ENCODE assay signal across 9 mouse cellular contexts in genomic region chr5:34326249-34326691, GRCm38 (mm10). TPM values are rescaled to one million over a fixed set of nuclear protein-coding genes. Genes with fewer than 3 reads are reported as not detected.
DNase-seq lines count a peak whose midpoint lies in the region; ATAC-seq lines count a peak whose summit lies in the region.
"Had no signal": no experiment of that assay in that cellular context is flagged by ENCODE, and none has a peak within 500 bp of the region (broad histone marks: within the 10 kb centered on the region; RNA-seq: fewer than 3 reads in every experiment).

No protein-coding gene starts in this region.

- 27% methylated on average over 4 of the region's 4 CpGs for WGBS in heart, embryonic 14.5 days

- H3K4me1 ChIP-seq in heart, embryonic 14.5 days (ENCODE audit: control insufficient read depth in 2 of 2, insufficient read depth in 2 of 2, low read length in 2 of 2) = peaks cover 8 to 11% of the 10 kb centered on the region in 2 experiments

- peaks cover 8% of the 10 kb centered on the region; the same call in 1 of the 2 replicates for H3K27me3 ChIP-seq in heart, embryonic 14.5 days (ENCODE audit: control insufficient read depth, insufficient read depth, low read length)

- peak; percentile 83 for DNase-seq in heart, adult 11 months
- no peak for DNase-seq in heart, postnatal 36 days
- peak; percentile 25 for DNase-seq in MN1 (ENCODE audit: low spot score)
- DNase-seq in lung, postnatal 10 days = peak; percentile 48
- DNase-seq in spleen, adult 18-20 months = no peak
- no peak for DNase-seq in gastrocnemius, postnatal 36 days
- DNase-seq in cerebellum, postnatal 4 days (ENCODE audit: low spot score in 2 of 2) = no peak

- ATAC-seq in heart, embryonic 14.5 days (ENCODE audit: insufficient number of reproducible peaks, insufficient read depth, low FRiP score, low read depth) = no peak

- intact Hi-C loops in heart, postnatal 36 days (cut with DNase I) = no loop called here
- intact Hi-C loops in gastrocnemius, postnatal 36 days (cut with DNase I) = no loop called here

- H3K4me2 ChIP-seq in heart, embryonic 14.5 days (ENCODE audit: low read length) = peak overlapping the region; percentile 65

- H3K27ac ChIP-seq in heart, embryonic 14.5 days (replicated peaks in 1 of 2; ENCODE audit: control insufficient read depth in 1 of 2, insufficient read depth in 1 of 2, low read depth in 2 of 2, low read length in 2 of 2) = no peak overlapping the region

- 0 out of 2 replicates have a peak overlapping the region, but pooled peaks have one; percentile 68 for H3K9ac ChIP-seq in heart, embryonic 14.5 days (ENCODE audit: low read length)

- H3K36me3 ChIP-seq in heart, embryonic 14.5 days (ENCODE audit: control insufficient read depth, insufficient read depth, low read length) = no peaks in the 10 kb centered on the region

- H3K9me3 ChIP-seq in heart, embryonic 14.5 days (ENCODE audit: control insufficient read depth, low read length) = no peaks in the 10 kb centered on the region

- H3K4me3 ChIP-seq in heart, embryonic 14.5 days (ENCODE audit: control insufficient read depth in 1 of 2, insufficient read depth in 1 of 2, low read depth in 1 of 2, low read length in 2 of 2) = no peak overlapping the region

RNA-seq across cellular contexts. Expression of gene Rnf4, which starts 9.8 kb away (rescaled TPM):
- 10 to 100 TPM; 31.0 to 31.7 TPM for total RNA-seq in heart, postnatal 36 days (2021)
- 116 and 120 TPM in 2 replicates for polyA plus RNA-seq in heart, embryonic 14.5 days (2014; fragmentation: Nextera tagmentation; extraction: Ambion mirVana)
- total RNA-seq in gastrocnemius, postnatal 36 days (2021) = 10 to 100 TPM; 16.6 to 18.4 TPM

RNA-seq across cellular contexts. Expression of gene Cfap99, which starts 37.9 kb away (rescaled TPM):
- total RNA-seq in heart, postnatal 36 days (2021) = not detected
- 0.09 TPM in 1 of 2 replicates, not detected in the other for polyA plus RNA-seq in heart, embryonic 14.5 days (2014; fragmentation: Nextera tagmentation; extraction: Ambion mirVana)
- not detected for total RNA-seq in gastrocnemius, postnatal 36 days (2021)
- total RNA-seq: hematopoietic stem cell, adult 5-6 weeks had no signal

RNA-seq across cellular contexts. Expression of gene Zfyve28, which starts 38.0 kb away (rescaled TPM):
- total RNA-seq in heart, postnatal 36 days (2021) = under 1 TPM; 0.68 to 0.83 TPM
- 0.32 and 0.42 TPM in 2 replicates for polyA plus RNA-seq in heart, embryonic 14.5 days (2014; fragmentation: Nextera tagmentation; extraction: Ambion mirVana)
- 1 to 10 TPM; 1.0 to 1.2 TPM for total RNA-seq in gastrocnemius, postnatal 36 days (2021)

RNA-seq across cellular contexts. Expression of gene Fam193a, which starts 43.5 kb away (rescaled TPM):
- 10 to 100 TPM; 23.7 TPM for total RNA-seq in heart, postnatal 36 days (2021)
- polyA plus RNA-seq in heart, embryonic 14.5 days (2014; fragmentation: Nextera tagmentation; extraction: Ambion mirVana) = 10.3 and 10.6 TPM in 2 replicates
- 10 to 100 TPM; 12.3 to 13.4 TPM for total RNA-seq in gastrocnemius, postnatal 36 days (2021)

Comparison
In these comparisons a context has a peak if more than half of its experiments do, and no peak if none do; other contexts are left out.
1. DNase-seq: peak in heart, adult 11 months (single experiment), MN1 (single experiment) and lung, postnatal 10 days (single experiment); none in heart, postnatal 36 days (0 of 2), spleen, adult 18-20 months (0 of 2), gastrocnemius, postnatal 36 days (0 of 2) and cerebellum, postnatal 4 days (0 of 2).